In genomic region chr1:13494727-13495404, GRCm38 (mm10) we compare ENCODE assay signal across 9 mouse cellular contexts.
A peak's percentile ranks its signal among the peaks of the same experiment; 100 is the strongest.
DNase-seq lines count a peak whose midpoint lies in the region; ATAC-seq and TF ChIP-seq lines count a peak whose summit lies in the region.
"Had no signal": no experiment of that assay in that cellular context is flagged by ENCODE, and none has a peak within 500 bp of the region (broad histone marks: within the 10 kb centered on the region; RNA-seq: fewer than 3 reads in every experiment).

No protein-coding gene starts in this region.

- H3K4me3 ChIP-seq in left cerebral cortex, adult 2 months: peak overlapping the region; percentile 18; the same call in 1 of the 2 replicates
- peak overlapping the region; percentile 37 for H3K4me3 ChIP-seq in embryonic facial prominence, embryonic 10.5 days

- DNase-seq in left cerebral cortex, adult 2 months (ENCODE audit: extremely low spot score in 1 of 2, low spot score in 2 of 2): no peak
- DNase-seq in left cerebral cortex, postnatal 10 days (ENCODE audit: extremely low spot score in 1 of 2, low spot score in 2 of 2): no peak
- peak; percentile 48 for DNase-seq in embryonic facial prominence, embryonic 10.5 days (ENCODE audit: low spot score)
- peak; percentile 4 for DNase-seq in kidney, adult 11 months
- no peak for DNase-seq in layer of hippocampus, adult 11-12 months (ENCODE audit: low spot score)
- no peak for DNase-seq in layer of hippocampus, adult 9-10 months (ENCODE audit: low spot score)
- no peak for DNase-seq in layer of hippocampus, adult 9-11 months

- ATAC-seq in megakaryocyte progenitor cell, adult 5-6 weeks (replicated peaks; ENCODE audit: poor library complexity): peak; percentile 71
- ATAC-seq: Patski had no signal

- H3K36me3 ChIP-seq in embryonic facial prominence, embryonic 10.5 days (replicated peaks): no peaks in the 10 kb centered on the region

- no peaks in the 10 kb centered on the region for H3K9me3 ChIP-seq in embryonic facial prominence, embryonic 10.5 days

- 21% methylated on average over 16 of the region's 16 CpGs for WGBS in embryonic facial prominence, embryonic 10.5 days

- TF ChIP-seq CTCF in left cerebral cortex, adult 2 months (IDR thresholded peaks at IDR 0.05): no peak

- H3K4me1 ChIP-seq in embryonic facial prominence, embryonic 10.5 days: peaks cover 15% of the 10 kb centered on the region

- H3K27me3 ChIP-seq in embryonic facial prominence, embryonic 10.5 days (replicated peaks; ENCODE audit: low read depth, poor library complexity, severe bottlenecking): no peaks in the 10 kb centered on the region

- intact Hi-C loops in left cerebral cortex, adult 2 months (cut with DNase I): no loop called here
- intact Hi-C loops in left cerebral cortex, postnatal 10 days (cut with DNase I): no loop called here

- H3K27ac ChIP-seq in left cerebral cortex, adult 2 months: no peak overlapping the region
- H3K27ac ChIP-seq in embryonic facial prominence, embryonic 10.5 days (replicated peaks): peak overlapping the region; percentile 37; the same call in 1 of the 2 replicates

Comparison
In these comparisons a context has a peak if more than half of its experiments do, and no peak if none do; other contexts are left out.
1. DNase-seq: peak in embryonic facial prominence, embryonic 10.5 days (single experiment) and kidney, adult 11 months (single experiment); none in left cerebral cortex, adult 2 months (0 of 2), left cerebral cortex, postnatal 10 days (0 of 2), layer of hippocampus, adult 11-12 months (single experiment), layer of hippocampus, adult 9-10 months (single experiment) and layer of hippocampus, adult 9-11 months (single experiment).